Mouse (Mus musculus): Measurements from ENCODE around the gene Glce.

The Glce gene

GRCm38 (mm10) chr9:62123496-62123895 lies 1.0 kb upstream of the Glce start:
- no peak for DNase-seq (ENCODE audit: low spot score)

GRCm38 (mm10) chr9:62121551-62122447 lies 656 bp downstream of the Glce start:
- no peak for DNase-seq (ENCODE audit: low spot score)

DNA sequence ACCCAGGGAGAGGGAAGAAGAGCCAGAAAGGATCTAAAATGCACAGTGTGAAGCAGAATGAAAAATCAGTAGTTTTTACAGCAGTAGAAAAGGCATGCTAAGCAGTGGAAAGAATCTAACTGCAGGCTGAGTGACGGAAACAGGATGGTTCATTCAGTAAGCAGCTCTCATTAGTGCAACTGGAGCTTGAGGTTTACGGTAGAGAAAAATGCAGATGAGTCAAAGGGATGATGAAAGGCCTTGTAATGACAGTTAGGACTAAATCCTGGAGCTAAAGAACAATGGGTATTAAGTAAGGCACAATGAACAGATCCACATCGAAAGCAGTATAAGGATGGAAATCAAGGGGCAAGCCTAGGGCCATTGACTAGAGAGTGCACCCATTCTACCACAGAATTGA lies 3.7 kb downstream of the Glce start:
- no peak for DNase-seq (ENCODE audit: low spot score)

- no peak for DNase-seq (ENCODE audit: low spot score)
Measured at GRCm38 (mm10) chr9:62115826-62116225, 6.6 kb downstream of the Glce start.

DNA sequence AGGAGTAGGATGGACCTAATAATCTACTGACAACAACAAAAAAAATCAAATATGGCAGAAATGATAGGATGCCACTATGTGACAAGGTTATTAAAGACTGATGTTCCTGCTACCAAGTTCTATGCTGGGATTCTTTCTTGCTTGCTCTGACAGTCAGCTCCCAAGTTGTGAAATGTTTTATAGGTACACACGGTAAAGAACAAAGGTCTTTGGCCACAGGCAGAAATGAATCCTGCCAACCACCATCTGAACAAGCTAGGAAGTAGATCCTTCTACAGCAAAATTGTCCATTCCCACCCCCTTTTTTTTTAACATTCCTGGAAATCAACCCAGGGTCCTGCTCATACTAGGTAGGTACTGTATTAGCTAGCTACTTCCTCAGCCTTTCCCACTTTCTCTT lies 25.9 kb downstream of the Glce start:
- DNase-seq (ENCODE audit: low spot score): no peak

DNA sequence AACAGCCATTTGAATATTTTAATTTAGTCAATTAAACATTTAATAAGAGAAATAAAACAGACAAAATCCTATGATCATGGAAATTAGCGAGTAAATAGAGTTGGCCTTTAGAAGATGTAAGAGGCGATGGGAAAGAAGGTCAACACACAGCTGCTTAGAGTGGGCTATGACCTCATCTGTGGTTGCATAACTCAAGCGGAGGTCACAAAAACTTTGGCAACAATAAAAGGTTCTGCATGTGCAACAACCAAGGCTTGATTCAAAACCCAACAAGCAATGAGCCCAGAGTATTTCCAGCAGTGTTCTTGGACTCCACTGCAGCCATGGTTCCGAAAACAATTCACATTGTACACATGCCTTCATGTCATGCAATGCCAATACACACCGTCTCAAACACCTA lies 30.9 kb downstream of the Glce start:
- DNase-seq (ENCODE audit: low spot score): no peak

- DNase-seq (ENCODE audit: low spot score): no peak
Measured at GRCm38 (mm10) chr9:62085548-62085947, 36.9 kb downstream of the Glce start.

DNA sequence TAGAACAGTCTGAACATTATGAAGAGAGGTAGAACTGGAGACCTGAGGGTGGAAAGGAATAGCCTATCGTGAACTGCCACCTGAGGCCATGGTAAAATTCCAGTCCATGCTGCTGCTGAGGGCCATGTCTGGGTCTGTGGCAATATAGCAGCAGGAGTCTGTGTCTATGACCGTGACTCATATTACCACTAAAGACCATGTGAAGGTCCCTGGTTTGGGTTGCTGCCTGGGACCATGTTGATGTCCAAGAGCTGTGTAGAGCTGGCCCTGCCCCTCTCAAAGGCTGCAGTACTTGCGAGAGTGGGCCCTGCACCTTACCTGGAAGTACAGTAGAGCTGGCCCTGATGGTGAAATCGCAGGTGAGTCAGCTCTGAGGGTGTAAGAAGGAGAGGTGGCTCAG lies 37.6 kb downstream of the Glce start:
- DNase-seq (ENCODE audit: low spot score): no peak

GRCm38 (mm10) chr9:62082986-62083385 lies 39.5 kb downstream of the Glce start:
- no peak for DNase-seq (ENCODE audit: low spot score)

DNA sequence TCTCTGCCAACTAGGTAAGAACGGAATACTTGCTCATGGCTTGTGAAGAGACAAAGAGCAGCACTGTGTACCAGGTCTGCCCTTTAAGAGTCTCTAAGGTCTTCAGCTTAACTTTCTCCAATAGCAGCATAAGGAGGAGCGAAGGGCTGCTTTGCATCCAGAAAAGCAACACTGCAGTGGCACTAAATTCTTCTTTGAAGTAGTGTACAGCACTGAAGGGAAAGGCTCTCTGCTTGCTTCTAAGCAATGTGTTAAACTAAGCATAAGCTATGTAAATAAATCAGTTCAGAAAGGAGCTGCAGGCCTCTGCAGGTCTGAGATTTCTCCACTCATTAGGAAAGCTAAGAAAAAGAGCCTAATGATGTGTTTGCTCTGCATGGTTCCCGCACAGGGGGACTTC lies 40.9 kb downstream of the Glce start:
- DNase-seq (ENCODE audit: low spot score): no peak

GRCm38 (mm10) chr9:62080028-62080760 lies 42.3 kb downstream of the Glce start:
- no peak for DNase-seq (ENCODE audit: low spot score)

- DNase-seq (ENCODE audit: low spot score): no peak
Measured at GRCm38 (mm10) chr9:62062234-62062633, 60.2 kb downstream of the Glce start.

DNA sequence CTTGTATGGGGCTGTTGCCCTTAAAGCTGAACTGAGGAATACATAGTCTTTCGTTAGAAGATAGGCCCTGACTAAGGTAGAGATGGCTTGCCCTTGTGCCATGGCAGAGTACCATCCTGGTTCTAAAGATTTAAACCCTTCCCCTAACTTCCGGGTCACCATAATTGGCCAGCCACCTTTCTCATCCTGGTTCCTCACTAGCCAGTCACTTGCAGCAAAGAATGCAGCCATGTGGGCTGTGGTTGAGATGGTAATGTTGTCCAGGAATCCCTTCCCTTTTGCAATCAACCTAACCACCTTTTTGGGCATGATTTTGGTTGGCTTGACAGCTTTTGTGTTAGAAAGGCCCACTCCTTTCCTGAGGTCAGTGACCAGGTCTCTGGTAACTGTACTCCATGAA lies 62.0 kb downstream of the Glce start:
- DNase-seq (ENCODE audit: low spot score): no peak

DNA sequence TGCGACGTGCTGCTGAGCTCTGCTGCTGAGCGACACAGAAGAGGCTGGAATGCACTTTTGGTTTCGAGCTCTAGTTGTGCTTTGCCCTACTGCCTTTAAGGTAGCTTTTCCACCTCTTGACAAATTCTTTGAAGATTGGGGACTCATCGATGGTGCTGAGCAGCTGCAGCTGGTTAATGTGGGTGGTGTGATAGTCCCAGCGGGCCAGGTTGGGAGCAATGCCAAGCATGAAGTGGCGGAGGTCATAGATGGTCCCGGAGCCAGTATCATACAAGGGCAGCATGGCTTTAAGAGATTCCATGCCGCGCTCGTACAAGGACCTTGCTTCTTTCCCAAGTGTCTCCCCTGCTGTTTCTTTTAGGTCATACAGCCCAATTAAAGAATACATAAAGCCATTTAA lies 62.5 kb downstream of the Glce start:
- DNase-seq (ENCODE audit: low spot score): no peak

DNA sequence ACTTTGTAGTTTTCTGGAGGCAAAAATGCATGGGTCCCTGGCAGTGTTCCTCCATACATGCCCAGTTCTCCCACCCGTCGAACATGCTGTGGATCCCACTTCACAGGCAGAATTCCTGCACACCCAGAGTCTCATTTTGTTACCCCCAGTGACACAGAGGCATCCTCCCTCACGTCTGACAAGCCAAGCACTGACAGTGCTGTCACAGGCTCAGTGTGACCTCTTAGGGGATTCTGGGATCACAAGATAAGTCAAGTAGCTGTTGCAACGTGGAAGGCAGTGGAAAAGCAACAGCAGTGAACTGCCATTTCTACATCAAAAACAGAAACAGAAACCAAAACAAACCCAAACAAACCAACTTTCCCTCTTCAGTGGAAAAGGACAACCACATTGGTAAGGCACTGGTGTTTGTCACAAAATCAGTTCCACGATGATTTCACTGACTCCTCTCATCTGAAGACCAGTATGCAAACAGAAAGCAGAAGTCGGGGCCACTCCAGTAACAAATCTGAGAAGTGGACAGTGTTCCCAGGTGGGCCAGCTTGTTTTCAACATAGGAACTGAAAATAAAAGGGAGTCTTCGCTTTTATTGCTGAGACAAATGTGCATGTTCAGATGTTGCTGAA lies 64.5 kb downstream of the Glce start:
- DNase-seq (ENCODE audit: low spot score): no peak

DNA sequence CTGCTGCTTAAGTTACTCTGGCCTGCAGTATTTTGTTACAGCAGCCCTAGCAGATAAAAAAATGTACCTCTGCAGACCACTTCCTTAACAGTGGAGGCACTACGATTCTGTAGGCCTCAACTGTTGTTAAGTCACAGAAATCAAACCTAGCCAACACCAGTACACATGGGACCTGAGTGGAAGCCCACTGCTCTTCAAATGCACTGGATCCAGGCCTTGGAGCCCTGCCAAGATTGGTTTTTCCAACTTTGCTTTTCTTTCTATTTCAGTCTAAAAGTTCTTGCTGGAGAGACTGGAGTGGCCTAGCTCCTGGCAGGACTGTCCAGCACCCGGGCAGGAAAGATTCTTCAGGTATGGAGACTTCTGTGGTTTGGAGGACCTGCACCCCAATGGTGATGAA lies 66.2 kb downstream of the Glce start:
- DNase-seq (ENCODE audit: low spot score): no peak

DNA sequence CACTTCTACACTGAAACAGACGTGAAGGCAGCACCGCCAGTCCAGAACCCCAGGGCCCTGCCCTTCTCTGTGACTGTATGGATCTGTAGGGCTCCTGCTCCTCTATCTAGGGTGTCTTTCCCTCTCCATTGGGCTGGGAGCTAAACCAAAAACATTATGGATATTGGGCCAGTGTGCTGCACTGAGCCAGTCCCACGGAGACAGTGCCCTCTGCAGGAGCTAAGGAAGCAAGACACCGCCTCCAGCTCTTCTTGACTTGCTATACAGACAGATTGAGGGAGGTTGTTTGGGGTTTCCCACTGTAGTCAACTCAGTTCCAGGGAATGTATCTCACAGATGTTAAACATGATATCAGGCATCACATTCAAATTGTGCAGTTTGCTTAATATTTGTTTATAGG lies 71.7 kb downstream of the Glce start:
- DNase-seq (ENCODE audit: low spot score): no peak

DNA sequence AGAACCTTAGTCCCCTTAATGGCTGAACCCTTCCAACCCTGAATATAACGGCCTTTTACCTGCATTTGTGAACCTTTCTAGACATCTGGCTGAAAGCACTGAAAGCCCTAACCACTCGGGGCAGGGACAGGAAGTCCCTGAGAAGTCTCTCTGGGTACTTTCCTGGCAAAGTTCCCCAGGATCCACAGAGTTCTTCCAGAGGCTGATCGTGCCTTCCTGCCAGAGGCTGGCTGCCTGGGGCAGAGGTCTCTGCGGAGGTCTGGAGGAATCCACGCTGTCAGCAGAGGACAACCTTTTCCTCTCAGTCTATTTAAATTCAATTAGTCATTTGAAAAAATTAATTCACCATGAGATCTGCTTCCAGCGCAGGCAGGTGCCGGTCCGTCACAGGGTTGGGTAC lies 73.3 kb downstream of the Glce start:
- DNase-seq (ENCODE audit: low spot score): no peak

GRCm38 (mm10) chr9:62042167-62042566 lies 80.3 kb downstream of the Glce start:
- no peak for DNase-seq (ENCODE audit: low spot score)

DNA sequence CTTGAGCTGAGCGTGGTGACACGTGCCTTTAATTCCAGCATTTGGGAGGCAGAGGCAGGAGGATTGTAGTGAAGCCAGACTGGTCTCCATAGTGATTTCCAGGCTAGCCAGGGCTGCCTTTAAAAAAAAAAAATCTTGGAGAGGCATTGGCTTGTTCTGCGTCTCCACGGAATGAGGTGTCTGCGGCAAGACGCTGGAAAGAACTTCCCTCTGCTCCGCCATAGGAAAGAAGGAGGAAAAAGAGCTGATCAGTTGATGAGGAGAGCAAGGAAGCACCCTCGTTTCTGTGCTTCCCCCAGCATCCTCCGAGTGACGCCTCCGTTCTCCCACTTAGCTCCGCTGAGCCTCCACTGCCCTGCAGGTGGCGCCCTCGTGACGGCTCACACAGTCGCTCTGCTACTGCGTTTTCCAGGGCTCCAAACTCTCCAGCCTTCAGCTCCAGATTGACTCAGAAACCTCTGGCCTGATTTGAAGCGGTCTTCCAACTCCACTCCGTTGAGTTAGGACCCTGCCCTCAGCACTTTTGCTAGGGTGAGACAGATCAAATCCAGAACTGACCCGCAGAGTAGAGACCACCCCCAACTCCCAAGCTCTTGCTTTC lies 82.3 kb downstream of the Glce start:
- peak; percentile 76 for DNase-seq (ENCODE audit: low spot score)

- DNase-seq (ENCODE audit: low spot score): no peak
Measured at GRCm38 (mm10) chr9:62035806-62036205, 86.6 kb downstream of the Glce start.

DNA sequence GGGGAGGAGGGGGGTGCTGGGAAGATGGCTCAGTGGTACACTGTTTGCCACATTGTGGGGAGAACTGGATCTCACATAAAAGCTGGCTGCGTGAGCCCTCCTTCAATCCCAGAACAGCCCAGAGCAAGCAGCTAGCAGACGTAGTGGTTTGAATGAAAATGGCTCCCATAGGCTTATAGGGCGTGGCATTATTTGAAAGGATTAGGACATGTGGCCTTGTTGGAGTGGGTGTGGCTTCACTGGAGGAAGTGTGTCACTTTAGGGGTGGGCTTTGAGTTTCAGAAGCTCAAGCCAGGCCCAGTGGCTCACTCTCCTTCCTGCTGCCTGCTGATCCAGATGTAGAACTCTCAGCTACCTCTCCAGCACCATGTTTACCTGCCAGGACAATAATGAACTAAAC lies 90.2 kb downstream of the Glce start:
- no peak for DNase-seq (ENCODE audit: low spot score)

- no peak for DNase-seq (ENCODE audit: low spot score)
Measured at GRCm38 (mm10) chr9:62028072-62028471, 94.4 kb downstream of the Glce start.
